Mouse (Mus musculus) embryonic facial prominence, embryonic 12.5 days (tissue): Measurements from ENCODE around the gene Zfp286. TPM values are rescaled to one million over a fixed set of nuclear protein-coding genes. Genes with fewer than 3 reads are reported as not detected.

ENCODE experiments used
- ATAC-seq: fragments of 200-750 bp; cut with Nextera tagmentation; 2 replicates; pipeline ENCODE4 v1.8.0; 2017; ENCODE audit not compliant: insufficient number of reproducible peaks, insufficient read depth, low FRiP score, low TSS enrichment
- H3K27ac ChIP-seq: fragments of 300-500 bp; sonication (generic); 2 replicates; pipeline ENCODE4 v1.5.1; 2016; ENCODE audit warnings: mild to moderate bottlenecking
- H3K27me3 ChIP-seq: fragments of 300-500 bp; sonication (generic); 2 replicates; pipeline ENCODE4 v1.6.1; 2016; ENCODE audit warnings: mild to moderate bottlenecking, moderate library complexity
- H3K36me3 ChIP-seq: fragments of 300-500 bp; sonication (generic); 2 replicates; pipeline ENCODE4 v1.6.1; 2016; ENCODE audit warnings: mild to moderate bottlenecking
- H3K4me1 ChIP-seq: fragments of 300-500 bp; sonication (generic); 2 replicates; pipeline ENCODE4 v1.6.1; 2016
- H3K4me2 ChIP-seq: fragments of 300-500 bp; sonication (generic); replicated peaks from 2 replicates; pipeline ENCODE4 v1.6.1; 2016; ENCODE audit warnings: mild to moderate bottlenecking, moderate library complexity
- H3K4me3 ChIP-seq: fragments of 300-500 bp; sonication (generic); 2 replicates; pipeline ENCODE4 v1.5.1; 2016; ENCODE audit warnings: mild to moderate bottlenecking
- H3K9ac ChIP-seq: fragments of 300-500 bp; sonication (generic); 2 replicates; pipeline ENCODE4 v1.6.1; 2016; ENCODE audit warnings: mild to moderate bottlenecking, moderate library complexity
- H3K9me3 ChIP-seq: fragments of 300-500 bp; sonication (generic); 2 replicates; pipeline ENCODE4 v1.6.1; 2016; ENCODE audit warnings: mild to moderate bottlenecking, moderate library complexity
- WGBS: fragments of 180-500 bp; shearing (Covaris S2); methylation state at CpG from one replicate; pipeline ENCODE4 v1.1.7; 2016; 5-methylcytosine and 5-hydroxymethylcytosine counted together
- polyA plus RNA-seq: library from polyadenylated mRNA; unstranded; fragments of >200 nt; fragmentation: Nextera tagmentation; extraction: Ambion mirVana; gene quantifications from 2 replicates; pipeline ENCODE4 v1.2.1, GENCODE M21; 2016

Zfp286 gene
- polyA plus RNA-seq, 1 experiment from 2014 or later, result 38.0 TPM

DNA sequence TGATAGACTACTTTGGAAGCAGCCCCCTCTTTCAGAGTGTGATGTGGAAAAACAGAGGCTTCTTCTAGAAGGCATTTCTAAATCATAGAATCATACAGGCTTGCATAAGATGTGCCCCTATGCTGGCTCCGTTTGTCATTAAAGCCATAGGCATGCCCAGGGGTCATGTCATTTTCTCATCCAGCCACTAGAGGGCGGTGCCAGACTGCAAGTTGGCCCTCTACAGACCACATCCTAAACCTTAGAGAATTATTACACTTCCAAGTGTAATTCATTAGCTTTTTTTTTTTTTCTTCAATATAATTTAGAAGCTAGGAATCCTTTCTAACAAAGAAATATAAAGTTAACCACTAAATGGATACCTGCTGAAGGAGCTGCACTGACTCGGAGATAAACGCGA is 45.2 kb downstream of the Zfp286 start:
- H3K36me3 ChIP-seq, result no peaks in the 10 kb centered on the region
- WGBS, result 45% methylated on average over 5 of the region's 5 CpGs
- ATAC-seq, result no peak
- H3K27ac ChIP-seq, result no peak overlapping the region
- no peak overlapping the region for H3K4me2 ChIP-seq
- peaks cover 6% of the 10 kb centered on the region; the same call in 1 of the 2 replicates for H3K27me3 ChIP-seq
- H3K4me1 ChIP-seq, result peaks cover 10% of the 10 kb centered on the region; the same call in 1 of the 2 replicates
- no peak overlapping the region for H3K9ac ChIP-seq
- no peaks in the 10 kb centered on the region for H3K9me3 ChIP-seq
- H3K4me3 ChIP-seq, result no peak overlapping the region

DNA sequence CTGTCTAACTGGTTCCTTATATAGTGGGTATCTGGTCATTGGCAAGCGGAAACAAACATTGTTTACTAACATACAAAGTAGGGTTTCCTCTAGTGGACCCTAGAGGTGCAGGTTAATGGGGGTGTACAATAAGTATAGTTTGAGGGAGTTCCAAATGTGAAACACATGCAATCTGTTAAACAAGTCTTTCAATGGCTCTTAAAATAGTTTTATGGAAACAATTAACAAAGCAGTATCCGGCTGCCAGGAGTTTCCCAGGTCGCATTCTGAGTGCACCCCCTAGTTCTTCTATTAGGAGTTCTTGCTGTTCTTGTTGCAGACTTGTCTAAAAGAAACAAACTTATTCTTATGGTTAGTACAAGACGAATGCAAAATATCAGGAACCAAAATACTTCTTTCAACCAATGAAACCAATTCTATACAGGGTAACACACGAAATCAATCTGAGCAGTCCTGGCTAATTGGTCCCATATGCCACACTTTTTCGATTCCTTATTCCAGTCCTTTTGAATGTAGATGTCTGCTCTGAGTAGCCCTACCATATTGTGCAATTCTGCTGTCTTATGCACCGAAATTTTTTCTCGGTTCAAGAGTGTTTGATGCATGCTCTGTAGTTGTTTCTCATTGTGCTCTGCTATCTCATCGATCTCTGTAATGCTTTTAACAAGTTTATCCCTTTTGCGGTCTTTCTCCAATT is 46.9 kb downstream of the Zfp286 start:
- H3K4me2 ChIP-seq, result 0 out of 2 replicates have a peak overlapping the region, but pooled peaks have one; percentile 4
- WGBS, result 37% methylated on average over 10 of the region's 10 CpGs

DNA sequence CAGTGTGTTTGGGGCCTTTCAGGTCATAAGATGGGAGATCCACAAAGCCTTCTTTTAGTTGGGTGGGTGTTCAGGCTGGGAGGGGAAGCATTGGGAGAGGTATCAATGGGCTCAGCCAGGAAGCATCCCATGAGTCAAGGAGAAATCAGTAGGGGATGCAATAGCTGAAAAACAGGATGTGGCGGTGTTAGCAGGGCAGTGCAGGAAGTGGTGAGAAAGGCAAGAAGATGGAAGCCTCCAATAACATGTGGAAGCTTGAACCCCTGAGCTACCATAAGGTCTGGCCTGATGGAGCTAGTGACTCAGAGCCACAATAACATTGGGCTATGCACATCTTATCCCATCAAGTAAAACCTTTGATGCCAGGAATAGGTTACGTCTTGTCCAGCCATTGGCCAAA is 48.1 kb downstream of the Zfp286 start:
- ATAC-seq, result no peak

More for the DNA sequence above, 46.9 kb downstream of the Zfp286 start:
- Histone ChIP-seq H3K9ac (no peak overlapping the region), H3K27me3 (no peaks in the 10 kb centered on the region), H3K27ac (peak overlapping the region; percentile 55; the same call in 1 of the 2 replicates), H3K4me3 (no peak overlapping the region), H3K9me3 (no peaks in the 10 kb centered on the region), H3K4me1 (peaks cover 10% of the 10 kb centered on the region; the same call in 1 of the 2 replicates), H3K36me3 (no peaks in the 10 kb centered on the region)
- no peak for ATAC-seq

DNA sequence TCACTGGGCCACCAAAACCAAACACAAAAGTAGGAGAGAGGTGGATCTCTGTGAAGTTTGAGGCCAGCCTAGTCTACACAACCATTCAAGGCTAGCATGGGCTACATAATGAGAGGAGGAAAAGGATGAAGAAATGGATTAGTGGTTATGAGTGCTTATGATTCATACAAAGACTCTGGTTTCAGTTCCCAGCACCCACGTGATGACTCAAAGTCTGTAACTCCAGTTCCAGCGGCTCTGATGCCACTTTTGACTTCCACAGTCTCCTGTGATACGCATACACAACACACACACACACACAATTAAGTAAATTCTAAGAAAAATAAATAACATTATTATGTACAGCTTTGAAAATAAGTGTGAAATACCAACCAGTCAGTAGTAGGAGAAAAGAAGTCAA is 56.6 kb downstream of the Zfp286 start:
- Histone ChIP-seq H3K4me3 (no peak overlapping the region), H3K4me1 (0 out of 2 replicates have a peak, but pooled peaks cover 4% of the 10 kb centered on the region), H3K27ac (no peak overlapping the region), H3K9me3 (no peaks in the 10 kb centered on the region), H3K27me3 (no peaks in the 10 kb centered on the region), H3K36me3 (peaks cover 10% of the 10 kb centered on the region), H3K9ac (no peak overlapping the region), H3K4me2 (no peak overlapping the region)
- WGBS, result 81% methylated on average over 3 of the region's 3 CpGs
- no peak for ATAC-seq

More for the DNA sequence above, 48.1 kb downstream of the Zfp286 start:
- WGBS, result 92% methylated on average over 2 of the region's 2 CpGs
- no peak overlapping the region for H3K4me3 ChIP-seq
- peaks cover 6% of the 10 kb centered on the region; the same call in 1 of the 2 replicates for H3K4me1 ChIP-seq
- no peak overlapping the region for H3K27ac ChIP-seq
- H3K9me3 ChIP-seq, result no peaks in the 10 kb centered on the region
- H3K36me3 ChIP-seq, result no peaks in the 10 kb centered on the region
- no peaks in the 10 kb centered on the region for H3K27me3 ChIP-seq
- no peak overlapping the region for H3K9ac ChIP-seq
- no peak overlapping the region for H3K4me2 ChIP-seq

DNA sequence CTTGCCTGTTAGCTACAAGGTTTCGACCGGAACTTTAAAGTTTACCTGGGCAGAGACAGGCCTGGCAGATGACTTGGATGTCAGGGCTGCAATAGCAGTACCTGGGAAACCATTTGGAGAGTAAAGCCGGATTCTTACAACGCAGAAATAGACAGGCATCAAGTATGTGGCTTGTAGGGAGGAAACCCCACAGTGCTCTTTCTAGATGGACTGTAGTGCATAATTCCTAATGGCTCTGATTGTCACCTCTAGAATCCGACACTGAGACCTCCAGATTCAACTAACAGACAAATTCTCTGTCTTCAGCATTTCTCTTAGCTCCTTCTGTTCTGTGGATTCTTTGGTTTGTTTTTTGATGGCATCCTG is 57.3 kb downstream of the Zfp286 start:
- no peak overlapping the region; the same call in 1 of the 2 replicates for H3K9ac ChIP-seq
- H3K4me1 ChIP-seq, result 0 out of 2 replicates have a peak, but pooled peaks cover 4% of the 10 kb centered on the region
- no peaks in the 10 kb centered on the region for H3K27me3 ChIP-seq
- H3K27ac ChIP-seq, result peak overlapping the region; percentile 77; the same call in 1 of the 2 replicates
- 7% methylated on average over 5 of the region's 5 CpGs for WGBS
- peaks cover 16% of the 10 kb centered on the region for H3K36me3 ChIP-seq
- peak overlapping the region; percentile 71 for H3K4me2 ChIP-seq
- no peaks in the 10 kb centered on the region for H3K9me3 ChIP-seq
- no peak for ATAC-seq
- peak overlapping the region; percentile 78 for H3K4me3 ChIP-seq

DNA sequence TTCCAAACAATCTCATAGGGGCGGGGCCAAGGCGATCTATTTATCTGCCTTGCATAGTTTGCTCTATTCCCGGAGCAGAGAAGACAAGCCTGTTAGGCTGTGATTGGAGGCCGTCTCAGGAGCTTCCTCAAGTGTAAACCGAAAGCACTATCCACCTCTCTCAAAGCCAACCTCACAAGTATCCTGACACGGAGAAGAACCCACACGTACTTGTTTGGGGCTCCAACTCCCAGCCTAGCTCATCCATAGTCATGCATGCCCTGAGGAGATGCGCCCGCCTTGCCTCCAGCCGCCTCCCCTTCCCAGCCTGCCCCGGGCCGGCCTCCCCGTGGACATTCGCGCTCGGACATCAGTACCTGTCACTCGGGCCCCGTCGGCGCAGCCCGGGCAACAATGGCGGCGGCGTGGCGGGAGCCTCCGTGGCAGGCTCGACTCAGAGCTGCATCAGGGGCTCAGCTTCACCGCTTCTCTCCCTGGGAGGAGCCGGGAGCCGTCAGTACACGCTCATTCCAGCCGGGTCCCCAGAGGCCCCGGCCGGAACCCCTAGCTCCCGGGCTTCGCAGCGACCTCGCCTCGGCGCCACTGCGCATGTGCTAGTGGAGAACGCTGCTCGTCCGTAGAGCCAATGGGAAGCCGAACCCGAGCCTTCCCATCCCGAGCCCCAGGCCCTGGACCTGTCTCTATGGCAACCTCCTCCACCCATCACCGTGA is 57.8 kb downstream of the Zfp286 start, which contains the start of gene Zfp287:
Gene Zfp287 (minus strand): TSS at position 595 of the 711 bp plus-strand sequence.
- Histone ChIP-seq H3K9ac (peak within 1 kb of the TSS; percentile 77), H3K4me1 (0 out of 2 replicates have a peak, but pooled peaks cover 4% of the 10 kb centered on the region), H3K4me2 (peak within 1 kb of the TSS; percentile 71), H3K27me3 (no peaks in the 10 kb centered on the region), H3K27ac (peak within 1 kb of the TSS; percentile 77), H3K9me3 (no peaks in the 10 kb centered on the region), H3K4me3 (peak within 1 kb of the TSS; percentile 78), H3K36me3 (peaks cover 16% of the 10 kb centered on the region)
- ATAC-seq, result peak; percentile 95
- WGBS, result 1% methylated on average over 48 of the region's 48 CpGs

DNA sequence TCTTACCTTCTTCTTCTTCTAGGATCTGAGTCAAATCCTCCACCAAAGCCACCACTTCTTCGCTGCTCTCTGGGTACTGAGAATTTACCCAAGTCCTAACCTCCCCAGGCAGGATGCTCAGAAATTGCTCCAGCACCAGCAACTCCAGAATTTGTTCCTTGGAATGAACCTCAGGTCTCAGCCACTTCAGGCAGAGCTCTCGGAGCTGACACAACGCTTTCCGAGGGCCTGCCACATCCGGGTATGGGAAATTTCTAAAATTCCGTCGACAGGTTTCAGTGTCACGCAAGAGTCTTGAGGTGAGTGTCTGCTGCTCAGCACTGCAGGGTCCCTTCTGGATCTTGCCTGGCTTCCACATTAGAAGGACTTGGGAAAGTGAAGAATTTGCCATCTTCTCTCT is 61.0 kb downstream of the Zfp286 start:
- H3K9me3 ChIP-seq, result no peaks in the 10 kb centered on the region
- H3K4me1 ChIP-seq, result 0 out of 2 replicates have a peak, but pooled peaks cover 4% of the 10 kb centered on the region
- ATAC-seq, result no peak
- H3K27me3 ChIP-seq, result no peaks in the 10 kb centered on the region
- no peak overlapping the region for H3K9ac ChIP-seq
- H3K4me3 ChIP-seq, result no peak overlapping the region
- 90% methylated on average over 8 of the region's 8 CpGs for WGBS
- H3K4me2 ChIP-seq, result no peak overlapping the region
- no peak overlapping the region for H3K27ac ChIP-seq
- peaks cover 45% of the 10 kb centered on the region for H3K36me3 ChIP-seq

DNA sequence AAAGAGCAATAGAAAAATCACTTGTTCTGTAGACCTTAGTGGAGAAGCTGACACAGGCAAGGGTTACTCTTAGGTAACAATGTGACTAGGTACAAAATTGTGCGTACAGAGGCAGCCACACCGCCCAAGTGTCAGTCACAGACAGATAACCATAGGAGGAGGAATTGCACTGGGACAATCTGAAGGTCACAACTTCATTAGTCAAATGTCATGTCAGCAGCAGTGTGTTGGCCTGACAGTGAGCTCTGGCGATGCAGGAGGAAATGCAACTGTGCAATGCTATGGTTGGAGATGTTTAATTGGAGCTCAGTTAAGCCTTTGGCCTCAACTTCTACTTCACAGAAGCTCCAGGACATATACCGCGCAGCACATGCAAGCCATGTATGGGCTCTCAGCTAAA is 78.6 kb downstream of the Zfp286 start:
- H3K4me2 ChIP-seq, result no peak overlapping the region
- no peak for ATAC-seq
- H3K27ac ChIP-seq, result no peak overlapping the region
- H3K4me3 ChIP-seq, result no peak overlapping the region
- no peaks in the 10 kb centered on the region for H3K9me3 ChIP-seq
- WGBS, result 91% methylated on average over 5 of the region's 5 CpGs
- H3K4me1 ChIP-seq, result no peaks in the 10 kb centered on the region
- H3K9ac ChIP-seq, result no peak overlapping the region
- H3K36me3 ChIP-seq, result peaks cover 40% of the 10 kb centered on the region
- no peaks in the 10 kb centered on the region for H3K27me3 ChIP-seq

DNA sequence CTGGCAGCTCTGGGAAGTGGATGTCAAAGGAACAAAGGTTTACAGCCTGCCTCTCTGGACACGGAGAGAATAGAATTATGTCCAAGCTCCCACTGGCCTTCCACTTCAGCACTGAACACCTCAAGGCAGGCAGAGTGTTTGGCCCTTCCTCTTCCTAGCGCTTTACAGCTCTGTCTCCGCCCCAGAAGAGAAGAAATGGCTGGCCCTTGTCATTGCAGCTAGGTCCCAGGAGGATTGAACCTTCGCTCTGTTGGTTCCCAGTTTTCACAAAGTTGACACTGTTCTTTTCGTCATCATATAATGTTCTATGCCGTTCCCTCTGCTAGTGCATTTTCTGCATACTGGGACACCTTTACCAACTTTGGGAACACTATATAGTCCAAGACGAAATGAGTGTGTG is 81.0 kb downstream of the Zfp286 start:
- WGBS, result 86% methylated on average over 7 of the region's 7 CpGs
- Histone ChIP-seq H3K36me3 (peaks cover 20% of the 10 kb centered on the region), H3K27me3 (no peaks in the 10 kb centered on the region), H3K27ac (no peak overlapping the region), H3K9me3 (no peaks in the 10 kb centered on the region), H3K9ac (no peak overlapping the region), H3K4me2 (no peak overlapping the region), H3K4me1 (no peaks in the 10 kb centered on the region), H3K4me3 (no peak overlapping the region)
- ATAC-seq, result no peak

DNA sequence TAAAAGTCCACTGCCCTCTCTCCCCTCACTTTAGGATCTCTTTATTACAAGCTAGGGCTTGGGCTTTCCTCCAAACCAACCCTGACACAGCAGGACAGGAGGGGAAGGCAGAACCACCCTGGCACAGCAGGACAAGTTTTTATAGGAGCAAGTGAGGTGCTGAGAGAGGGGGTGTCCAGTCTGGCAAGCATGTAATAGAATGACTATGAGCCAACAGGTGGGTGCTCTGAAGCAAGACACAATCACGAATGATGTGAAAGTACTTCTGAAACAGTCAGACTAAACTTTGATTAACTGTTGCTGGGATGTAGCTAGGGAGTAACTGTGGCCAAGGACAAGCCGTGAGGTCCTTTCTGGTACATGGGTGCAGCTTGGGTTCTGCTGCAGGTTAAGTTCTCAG is 83.1 kb downstream of the Zfp286 start:
- H3K9ac ChIP-seq, result no peak overlapping the region
- H3K36me3 ChIP-seq, result peaks cover 11% of the 10 kb centered on the region
- H3K4me3 ChIP-seq, result no peak overlapping the region
- no peaks in the 10 kb centered on the region for H3K27me3 ChIP-seq
- H3K4me2 ChIP-seq, result no peak overlapping the region
- no peak for ATAC-seq
- no peaks in the 10 kb centered on the region for H3K4me1 ChIP-seq
- no peak overlapping the region for H3K27ac ChIP-seq
- 92% methylated on average over 2 of the region's 2 CpGs for WGBS
- no peaks in the 10 kb centered on the region for H3K9me3 ChIP-seq
